Comparison of ENCODE assay signal across 12 mouse cellular contexts in the genomic region with DNA sequence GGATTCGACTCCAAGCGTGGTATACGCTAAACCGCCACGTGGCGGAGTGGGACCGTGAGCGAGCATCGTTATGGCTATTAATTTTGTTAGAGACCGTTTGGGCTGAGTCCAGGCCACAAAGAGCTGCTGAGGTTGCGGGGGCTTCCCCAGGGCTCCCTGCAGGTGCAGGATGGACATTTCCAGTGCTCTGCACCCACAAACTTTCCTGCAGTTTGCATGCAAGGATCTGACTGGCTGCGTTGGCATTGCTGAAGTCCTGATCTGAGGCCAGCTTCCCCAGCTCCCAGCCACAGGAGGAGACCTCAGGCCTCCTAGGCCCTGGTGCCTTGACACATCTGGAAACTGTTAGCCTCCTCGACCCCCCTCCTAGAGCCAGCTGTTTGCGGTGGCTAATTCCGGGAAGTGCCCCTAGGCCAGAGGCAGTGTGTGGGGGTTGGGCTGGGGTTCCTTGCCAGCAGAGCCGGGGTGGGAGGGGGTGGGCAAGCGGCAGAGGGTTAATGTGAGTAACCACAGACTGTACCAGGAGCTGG. TPM values are rescaled to one million over a fixed set of nuclear protein-coding genes. Genes with fewer than 3 reads are reported as not detected.
DNase-seq lines count a peak whose midpoint lies in the region; ATAC-seq and TF ChIP-seq lines count a peak whose summit lies in the region.
"Had no signal": no experiment of that assay in that cellular context is flagged by ENCODE, and none has a peak within 500 bp of the region (broad histone marks: within the 10 kb centered on the region; RNA-seq: fewer than 3 reads in every experiment).

No protein-coding gene starts in this region.

- 10% methylated on average over 17 of the region's 17 CpGs for WGBS in limb, embryonic 13.5 days

- no peak overlapping the region for H3K27ac ChIP-seq in ES-Bruce4 (ENCODE audit: insufficient read depth, low read length)
- H3K27ac ChIP-seq in limb, embryonic 13.5 days: peak overlapping the region; percentile 85
- H3K27ac ChIP-seq: midbrain, embryonic 13.5 days had no signal

- peak; percentile 66 for ATAC-seq in limb, embryonic 13.5 days (ENCODE audit: low FRiP score, low read depth)
- ATAC-seq: midbrain, embryonic 13.5 days had no signal

- H3K9ac ChIP-seq in ES-Bruce4 (ENCODE audit: low read depth, poor library complexity, severe bottlenecking): no peak overlapping the region
- peak overlapping the region; percentile 13; the same call in 1 of the 2 replicates for H3K9ac ChIP-seq in limb, embryonic 13.5 days
- H3K9ac ChIP-seq: midbrain, embryonic 13.5 days had no signal

- H3K27me3 ChIP-seq in ES-Bruce4 (ENCODE audit: control insufficient read depth, insufficient read depth, low read length, poor library complexity, severe bottlenecking): no peaks in the 10 kb centered on the region
- no peaks in the 10 kb centered on the region for H3K27me3 ChIP-seq in limb, embryonic 13.5 days
- H3K27me3 ChIP-seq: midbrain, embryonic 13.5 days had no signal

- H3K9me3 ChIP-seq in ES-Bruce4 (replicated peaks; ENCODE audit: control insufficient read depth, insufficient read depth, low read length, poor library complexity, severe bottlenecking): no peaks in the 10 kb centered on the region
- no peaks in the 10 kb centered on the region for H3K9me3 ChIP-seq in limb, embryonic 13.5 days
- H3K9me3 ChIP-seq: midbrain, embryonic 13.5 days had no signal

- no peak for TF ChIP-seq POLR2A in ES-Bruce4 (IDR thresholded peaks at IDR 0.05; ENCODE audit: insufficient read depth, low read length)

- H3K36me3 ChIP-seq in ES-Bruce4 (ENCODE audit: control insufficient read depth, insufficient read depth, low read length, poor library complexity, severe bottlenecking): no peaks in the 10 kb centered on the region
- no peaks in the 10 kb centered on the region for H3K36me3 ChIP-seq in limb, embryonic 13.5 days
- H3K36me3 ChIP-seq: midbrain, embryonic 13.5 days had no signal

- no peaks in the 10 kb centered on the region for H3K4me1 ChIP-seq in ES-Bruce4 (ENCODE audit: control insufficient read depth, insufficient read depth, low read length)
- peaks cover 52% of the 10 kb centered on the region for H3K4me1 ChIP-seq in limb, embryonic 13.5 days

- H3K4me3 ChIP-seq in ES-Bruce4 (ENCODE audit: low read depth, low read length): no peak overlapping the region
- H3K4me3 ChIP-seq in limb, embryonic 13.5 days: no peak overlapping the region
- H3K4me3 ChIP-seq: midbrain, embryonic 13.5 days had no signal

- H3K4me2 ChIP-seq in limb, embryonic 13.5 days (replicated peaks): peak overlapping the region; percentile 9; the same call in 1 of the 2 replicates
- H3K4me2 ChIP-seq: midbrain, embryonic 13.5 days had no signal

- DNase-seq in kidney, postnatal 4 days: peak; percentile 53 to 68
- no peak for DNase-seq in kidney, adult 18-20 months
- DNase-seq in embryo, embryonic 10.5 days (ENCODE audit: low spot score): peak; percentile 82
- no peak for DNase-seq in cerebellum, adult 9-11 months
- DNase-seq in adrenal gland, postnatal 25 days: no peak
- DNase-seq in heart, adult 8-10 months (ENCODE audit: low spot score): no peak
- DNase-seq: cerebellum, adult 2 months; heart, adult 11 months; right cerebral cortex, postnatal 25 days had no signal

- TF ChIP-seq CTCF in ES-Bruce4 (IDR thresholded peaks at IDR 0.05; ENCODE audit: low read depth, low read length): no peak

- 0 out of 2 replicates have a peak, but pooled peaks have one; percentile 42 for TF ChIP-seq EP300 in ES-Bruce4 (IDR thresholded peaks at IDR 0.05; ENCODE audit: insufficient read depth, low read depth, low read length)

RNA-seq across cellular contexts. Expression of gene Mrps18a, which starts 24.4 kb away (rescaled TPM):
- 71.7 and 78.5 TPM in 2 replicates for polyA plus RNA-seq in ES-Bruce4 (2011; ENCODE audit: insufficient read depth, insufficient read length, low read depth, missing spikeins)
- 141 and 143 TPM in 2 replicates for polyA plus RNA-seq in limb, embryonic 13.5 days (2015; fragmentation: Nextera tagmentation; extraction: Ambion mirVana)
- 107 and 108 TPM in 2 replicates for total RNA-seq in adrenal gland, postnatal 25 days (2021)
- total RNA-seq in heart, adult 8-10 months (2022): 100 to 1,000 TPM; 144 to 157 (median 149) TPM

RNA-seq across cellular contexts. Expression of gene Vegfa, which starts 54.2 kb away (rescaled TPM):
- 76.2 and 86.3 TPM in 2 replicates for polyA plus RNA-seq in ES-Bruce4 (2011; ENCODE audit: insufficient read depth, insufficient read length, low read depth, missing spikeins)
- 4.3 and 4.6 TPM in 2 replicates for polyA plus RNA-seq in limb, embryonic 13.5 days (2015; fragmentation: Nextera tagmentation; extraction: Ambion mirVana)
- total RNA-seq in adrenal gland, postnatal 25 days (2021): 429 and 459 TPM in 2 replicates
- 100 to 1,000 TPM; 195 to 267 (median 235) TPM for total RNA-seq in heart, adult 8-10 months (2022)

RNA-seq across cellular contexts. Expression of gene Rsph9, which starts 57.6 kb away (rescaled TPM):
- 1.0 and 1.5 TPM in 2 replicates for polyA plus RNA-seq in ES-Bruce4 (2011; ENCODE audit: insufficient read depth, insufficient read length, low read depth, missing spikeins)
- polyA plus RNA-seq in limb, embryonic 13.5 days (2015; fragmentation: Nextera tagmentation; extraction: Ambion mirVana): 11.1 and 11.4 TPM in 2 replicates
- total RNA-seq in adrenal gland, postnatal 25 days (2021): 4.4 and 7.6 TPM in 2 replicates
- total RNA-seq in heart, adult 8-10 months (2022): under 1 TPM; 0.57 to 0.97 (median 0.84) TPM

Comparison
In these comparisons a context has a peak if more than half of its experiments do, and no peak if none do; other contexts are left out.
1. DNase-seq: peak in kidney, postnatal 4 days (2 of 2) and embryo, embryonic 10.5 days (single experiment); none in kidney, adult 18-20 months (single experiment), cerebellum, adult 9-11 months (single experiment), adrenal gland, postnatal 25 days (single experiment) and heart, adult 8-10 months (single experiment).